Mouse (Mus musculus) intestine, postnatal 0 days (tissue): Measurements from ENCODE around the gene D5Ertd579e. TPM values are rescaled to one million over a fixed set of nuclear protein-coding genes. Genes with fewer than 3 reads are reported as not detected.

Source experiments
- ATAC-seq: fragments of 200-750 bp; cut with Nextera tagmentation; 2 replicates; pipeline ENCODE4 v1.8.0; 2017; ENCODE audit warnings: mild to moderate bottlenecking, moderate TSS enrichment, moderate library complexity
- H3K27ac ChIP-seq: fragments of 300-500 bp; sonication (generic); 2 replicates; pipeline ENCODE4 v1.5.1; 2014; ENCODE audit warnings: mild to moderate bottlenecking, low read depth, low read length, moderate library complexity
- H3K27me3 ChIP-seq: fragments of 300-500 bp; sonication (generic); replicated peaks from 2 replicates; pipeline ENCODE4 v1.6.1; 2014; ENCODE audit warnings: low read length, mixed read lengths; ENCODE audit not compliant: control insufficient read depth, insufficient read depth
- H3K36me3 ChIP-seq: fragments of 300-500 bp; sonication (generic); 2 replicates; pipeline ENCODE4 v1.6.1; 2014; ENCODE audit warnings: mild to moderate bottlenecking, moderate library complexity; ENCODE audit not compliant: control insufficient read depth, insufficient read depth
- H3K4me1 ChIP-seq: fragments of 300-500 bp; sonication (generic); replicated peaks from 2 replicates; pipeline ENCODE4 v1.6.1; 2014; ENCODE audit warnings: antibody characterized with exemption, low read length, mixed read lengths; ENCODE audit not compliant: control insufficient read depth, insufficient read depth
- H3K4me2 ChIP-seq: fragments of 300-500 bp; sonication (generic); replicated peaks from 2 replicates; pipeline ENCODE4 v1.6.1; 2014; ENCODE audit warnings: low read depth, mild to moderate bottlenecking, moderate library complexity
- H3K4me3 ChIP-seq: fragments of 300-500 bp; sonication (generic); 2 replicates; pipeline ENCODE4 v1.5.1; 2014; ENCODE audit warnings: low read depth, low read length
- H3K9ac ChIP-seq: fragments of 300-500 bp; sonication (generic); 2 replicates; pipeline ENCODE4 v1.6.1; 2014; ENCODE audit warnings: mild to moderate bottlenecking, low read depth, low read length
- H3K9me3 ChIP-seq: fragments of 300-500 bp; sonication (generic); 2 replicates; pipeline ENCODE4 v1.6.1; 2016; ENCODE audit warnings: mixed run types; ENCODE audit not compliant: control insufficient read depth
- CTCF ChIP-seq: sonication (generic); IDR thresholded peaks from 2 replicates; pipeline ENCODE4 v1.5.1; 2016; ENCODE audit warnings: low read depth, mild to moderate bottlenecking, control low read depth, antibody characterized with exemption, moderate library complexity
- WGBS: fragments of 180-500 bp; shearing (Covaris S2); extraction: QIAGEN DNeasy Blood & Tissue Kit; methylation state at CpG from one replicate; pipeline ENCODE4 v1.1.7; 2014; 5-methylcytosine and 5-hydroxymethylcytosine counted together
- polyA plus RNA-seq: library from polyadenylated mRNA; unstranded; fragments of >200 nt; fragmentation: Nextera tagmentation; extraction: Ambion mirVana; gene quantifications from 2 replicates; pipeline ENCODE4 v1.2.1, GENCODE M21; 2015

The D5Ertd579e gene
- polyA plus RNA-seq: 19.6 and 22.5 TPM in 2 replicates

DNA sequence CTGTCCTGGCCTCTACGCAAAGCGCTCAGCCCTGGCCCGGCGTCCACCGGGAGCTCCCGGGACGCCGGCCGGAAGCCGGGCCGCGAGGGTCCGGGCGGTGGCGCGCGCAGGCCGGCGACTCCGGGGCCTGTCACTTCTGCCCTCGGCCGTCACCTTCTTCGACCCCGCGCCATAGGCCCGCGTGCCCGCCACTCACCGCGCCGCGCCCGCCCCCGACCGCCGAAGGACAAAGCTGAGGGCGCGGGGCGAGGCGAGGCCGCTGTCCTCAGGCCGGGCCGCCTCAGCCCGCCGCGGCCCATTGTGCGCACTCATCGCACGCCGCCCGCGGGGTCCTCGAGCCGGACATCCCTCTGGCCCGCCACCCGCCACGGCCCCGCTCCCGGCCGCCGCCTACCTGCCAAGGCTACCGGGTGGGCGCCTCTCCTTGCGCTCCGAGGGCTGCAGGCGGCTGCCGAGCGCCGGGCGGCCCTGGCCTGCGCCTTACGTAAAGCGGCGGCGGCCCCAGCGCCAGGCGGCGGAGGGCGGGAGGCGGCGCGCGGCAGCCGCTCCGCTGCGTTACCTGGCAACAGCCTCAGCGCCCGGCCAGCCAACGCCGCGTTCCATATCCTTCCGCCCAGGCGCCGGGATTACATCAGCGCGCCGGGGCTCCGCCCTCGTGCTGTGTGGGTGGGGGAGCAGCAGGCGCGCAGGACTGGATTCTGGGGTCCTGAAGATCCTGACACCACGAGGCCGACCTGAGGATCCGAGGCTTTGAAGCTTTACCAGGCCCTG is at the start of gene D5Ertd579e:
Gene D5Ertd579e, minus strand, starts transcription at position 564 of the 771 bp plus-strand sequence.
- peak; percentile 18; the same call in 1 of the 2 replicates for TF ChIP-seq CTCF
- H3K4me3 ChIP-seq: peak within 1 kb of the TSS; percentile 76
- H3K4me1 ChIP-seq: 0 out of 2 replicates have a peak, but pooled peaks cover 4% of the 10 kb centered on the region
- H3K36me3 ChIP-seq: no peaks in the 10 kb centered on the region
- H3K4me2 ChIP-seq: peak within 1 kb of the TSS; percentile 78
- H3K9ac ChIP-seq: peak within 1 kb of the TSS; percentile 89
- peak within 1 kb of the TSS; percentile 95 for H3K27ac ChIP-seq
- no peaks in the 10 kb centered on the region for H3K9me3 ChIP-seq
- peak; percentile 84 for ATAC-seq
- no peaks in the 10 kb centered on the region for H3K27me3 ChIP-seq
- under 1% methylated on average over 79 of the region's 104 CpGs for WGBS

DNA sequence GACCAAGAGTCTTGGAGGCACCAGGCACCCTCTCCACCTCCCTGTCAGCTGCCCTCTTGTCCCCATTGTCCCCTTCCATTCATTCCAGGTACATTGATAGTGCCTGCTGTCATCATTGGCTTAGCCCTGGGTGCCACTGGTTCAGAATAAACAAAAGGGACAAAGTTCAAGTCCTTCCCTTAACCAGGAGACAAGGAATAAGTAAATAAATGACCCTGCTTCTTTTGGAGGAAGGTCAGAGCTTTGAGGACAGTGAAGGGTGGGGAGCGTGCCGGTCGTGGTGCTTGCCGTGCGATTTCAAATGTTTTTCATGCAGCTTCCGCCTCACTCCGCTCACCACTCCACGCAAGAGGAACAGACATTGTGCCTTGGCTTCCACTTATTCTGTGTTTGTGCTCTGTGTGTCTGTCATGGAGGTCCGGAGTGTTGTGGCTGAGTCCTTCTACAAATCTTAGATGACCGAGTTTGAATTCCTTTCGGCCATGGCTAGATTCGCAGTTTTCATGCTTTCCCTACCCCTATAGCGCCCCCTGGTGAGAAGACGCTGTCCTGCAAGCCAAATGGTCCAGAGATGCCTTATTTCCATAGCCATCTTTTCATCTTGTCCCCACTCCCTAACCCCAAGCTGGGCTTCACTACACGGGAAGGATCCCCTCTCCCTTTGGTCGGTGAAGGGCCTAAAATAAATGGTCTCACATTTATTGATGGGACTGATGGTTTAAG is 46.5 kb upstream of the D5Ertd579e start:
- no peak overlapping the region for H3K27ac ChIP-seq

DNA sequence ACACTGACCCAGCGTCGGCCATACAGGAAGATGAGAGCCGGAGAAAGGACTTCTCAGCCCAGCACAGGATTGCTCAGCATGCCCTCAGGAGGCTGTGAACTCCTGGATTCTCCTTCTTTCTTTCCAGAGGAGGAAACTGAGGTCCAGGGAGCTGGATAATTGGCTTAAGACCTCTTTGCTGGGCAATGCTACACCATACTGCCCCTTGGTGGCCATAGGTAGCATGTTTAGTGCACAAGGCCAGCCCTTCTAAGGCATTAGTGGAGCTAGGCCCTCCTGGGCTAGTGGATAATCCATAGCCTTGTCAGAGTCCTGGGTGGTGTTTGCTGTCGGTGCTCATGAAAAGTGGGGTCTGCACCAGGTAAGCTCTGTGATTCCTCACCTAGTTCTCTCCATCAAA is 44.0 kb upstream of the D5Ertd579e start:
- 0 out of 2 replicates have a peak, but pooled peaks have one; percentile 26 for ATAC-seq
- Histone ChIP-seq H3K4me2 (no peak overlapping the region), H3K4me3 (no peak overlapping the region), H3K27me3 (no peaks in the 10 kb centered on the region), H3K36me3 (no peaks in the 10 kb centered on the region), H3K9ac (no peak overlapping the region), H3K4me1 (no peaks in the 10 kb centered on the region), H3K9me3 (no peaks in the 10 kb centered on the region), H3K27ac (no peak overlapping the region)
- peak; percentile 89 for TF ChIP-seq CTCF
- WGBS: 51% methylated on average over 4 of the region's 4 CpGs

More for the DNA sequence above, 46.5 kb upstream of the D5Ertd579e start:
- peak; percentile 63 for ATAC-seq
- Histone ChIP-seq H3K9me3 (no peaks in the 10 kb centered on the region), H3K36me3 (no peaks in the 10 kb centered on the region), H3K4me3 (peak overlapping the region; percentile 20; the same call in 1 of the 2 replicates), H3K9ac (no peak overlapping the region), H3K27me3 (no peaks in the 10 kb centered on the region), H3K4me2 (peak overlapping the region; percentile 63), H3K4me1 (0 out of 2 replicates have a peak, but pooled peaks cover 3% of the 10 kb centered on the region)
- 19% methylated on average over 16 of the region's 16 CpGs for WGBS
- TF ChIP-seq CTCF: peak; percentile 96

DNA sequence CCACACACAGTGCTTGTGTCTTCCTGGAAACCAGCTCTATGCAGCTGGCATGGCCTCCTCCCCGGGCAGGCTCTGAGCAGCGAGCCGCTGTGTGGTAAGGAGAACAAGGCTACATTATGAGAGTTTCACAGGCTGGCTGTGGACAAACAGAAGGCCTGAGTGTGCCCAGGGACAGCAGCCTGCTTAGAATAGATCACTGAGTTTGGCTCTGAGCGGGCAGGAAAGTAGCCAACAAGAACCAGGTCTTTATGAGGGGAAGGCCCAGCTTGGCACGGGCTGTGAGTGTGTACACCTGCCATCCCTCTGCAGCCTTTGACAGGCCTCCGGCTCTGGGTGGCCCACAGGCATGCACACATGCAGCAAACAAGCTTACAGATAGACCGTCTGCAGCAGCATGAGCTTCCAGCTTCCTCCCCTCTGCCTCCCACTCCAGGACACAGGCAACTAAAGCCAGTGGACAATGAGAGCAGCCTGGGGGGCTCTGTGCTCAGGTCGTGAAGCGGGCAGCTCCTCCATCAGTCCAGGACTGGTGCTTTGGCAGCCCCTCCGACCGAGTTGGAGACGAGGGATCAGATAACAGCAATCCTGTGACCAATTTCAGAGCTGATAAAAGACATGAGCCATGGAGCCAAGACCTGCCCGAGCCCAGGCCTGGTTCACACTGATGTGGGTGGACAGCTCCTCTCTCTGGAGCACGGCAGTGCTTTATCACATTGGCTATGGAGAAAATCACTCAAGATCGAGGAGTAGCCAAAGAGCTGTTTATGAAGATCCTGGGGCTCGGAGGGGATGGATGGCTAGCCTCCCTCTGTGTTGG is 43.2 kb upstream of the D5Ertd579e start:
- TF ChIP-seq CTCF: peak; percentile 7; the same call in 1 of the 2 replicates
- Histone ChIP-seq H3K4me2 (no peak overlapping the region), H3K4me3 (no peak overlapping the region), H3K4me1 (no peaks in the 10 kb centered on the region), H3K9ac (no peak overlapping the region), H3K9me3 (no peaks in the 10 kb centered on the region), H3K27me3 (no peaks in the 10 kb centered on the region), H3K36me3 (no peaks in the 10 kb centered on the region), H3K27ac (no peak overlapping the region)
- ATAC-seq: no peak
- 65% methylated on average over 16 of the region's 16 CpGs for WGBS

DNA sequence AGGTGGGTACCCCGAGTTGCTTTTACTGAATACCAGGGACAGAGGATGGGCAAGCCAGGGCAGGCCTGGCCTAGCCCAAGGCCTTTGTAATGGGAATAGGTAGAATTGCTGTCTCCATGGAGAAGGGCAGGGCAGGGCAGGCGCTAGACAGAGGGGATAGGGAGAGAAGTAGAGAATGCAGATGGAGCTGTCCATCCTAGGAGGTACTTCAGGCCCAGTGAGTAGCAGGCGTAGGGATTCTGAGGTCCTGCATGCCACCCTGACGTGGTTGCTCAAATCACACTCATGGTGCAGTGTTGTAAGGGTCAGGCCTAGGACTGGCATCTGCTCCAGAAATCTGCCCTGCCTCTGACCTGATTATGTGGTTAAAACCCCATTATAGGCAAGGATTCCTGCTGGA is 41.9 kb upstream of the D5Ertd579e start:
- no peak for ATAC-seq
- 61% methylated on average over 4 of the region's 4 CpGs for WGBS
- TF ChIP-seq CTCF: no peak

More for the DNA sequence above, 41.9 kb upstream of the D5Ertd579e start:
- Histone ChIP-seq H3K9me3 (no peaks in the 10 kb centered on the region), H3K27ac (no peak overlapping the region), H3K27me3 (no peaks in the 10 kb centered on the region), H3K4me2 (no peak overlapping the region), H3K4me1 (no peaks in the 10 kb centered on the region), H3K36me3 (no peaks in the 10 kb centered on the region), H3K9ac (no peak overlapping the region), H3K4me3 (no peak overlapping the region)
